Mouse (Mus musculus): Measurements from ENCODE around the gene Gsta2. TPM values are rescaled to one million over a fixed set of nuclear protein-coding genes. Genes with fewer than 3 reads are reported as not detected.

The Gsta2 gene
- polyA plus RNA-seq (2012) = not detected in 2 replicates

DNA sequence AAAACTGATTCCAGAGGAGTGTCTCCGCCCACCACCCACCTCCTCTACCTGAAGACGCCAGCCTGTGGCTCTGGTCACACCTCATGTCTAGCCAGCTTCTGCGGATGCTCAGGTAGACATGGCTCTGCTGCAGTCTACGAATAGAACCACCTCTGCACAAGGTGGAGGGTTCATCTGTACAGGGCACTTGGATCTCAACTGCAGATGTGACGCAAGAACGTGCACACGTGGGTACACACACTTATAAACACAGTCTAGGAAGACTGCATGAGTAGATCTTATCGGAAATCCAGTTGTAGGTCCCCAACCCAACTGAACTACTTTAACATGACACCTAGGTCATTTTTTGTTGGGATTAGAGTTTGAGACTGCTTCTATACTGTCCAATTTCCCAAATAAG lies at the start of gene Gsta2:
Gene Gsta2 (minus strand): TSS at position 178 of the 400 bp plus-strand sequence.
- Histone ChIP-seq H3K9me3 (ENCODE audit: control insufficient read depth, low read length) (no peaks in the 10 kb centered on the region), H3K4me1 (ENCODE audit: control insufficient read depth) (no peaks in the 10 kb centered on the region), H3K36me3 (ENCODE audit: control insufficient read depth) (no peaks in the 10 kb centered on the region), H3K27me3 (ENCODE audit: control insufficient read depth) (no peaks in the 10 kb centered on the region), H3K4me3 (replicated peaks) (no peak within 1 kb of the TSS)
- TF ChIP-seq TAL1 (IDR thresholded peaks at IDR 0.05; ENCODE audit: low read length) = no peak
- TF ChIP-seq GATA1 (IDR thresholded peaks at IDR 0.05; ENCODE audit: low read length) = no peak

- Histone ChIP-seq H3K4me1 (ENCODE audit: control insufficient read depth) (no peaks in the 10 kb centered on the region), H3K36me3 (ENCODE audit: control insufficient read depth) (no peaks in the 10 kb centered on the region), H3K9me3 (ENCODE audit: control insufficient read depth, low read length) (no peaks in the 10 kb centered on the region), H3K4me3 (replicated peaks) (no peak overlapping the region), H3K27me3 (ENCODE audit: control insufficient read depth) (peaks cover 23% of the 10 kb centered on the region)
- TF ChIP-seq TAL1 (IDR thresholded peaks at IDR 0.05; ENCODE audit: low read length) (no peak), GATA1 (IDR thresholded peaks at IDR 0.05; ENCODE audit: low read length) (no peak)
These were observed 46.0 kb upstream of the Gsta2 start for GRCm38 (mm10) chr9:78401596-78401995.

- TF ChIP-seq TAL1 (IDR thresholded peaks at IDR 0.05; ENCODE audit: low read length) = no peak
- no peak for TF ChIP-seq GATA1 (IDR thresholded peaks at IDR 0.05; ENCODE audit: low read length)
- Histone ChIP-seq H3K4me3 (replicated peaks) (no peak overlapping the region), H3K36me3 (ENCODE audit: control insufficient read depth) (no peaks in the 10 kb centered on the region), H3K9me3 (ENCODE audit: control insufficient read depth, low read length) (peaks cover 7% of the 10 kb centered on the region), H3K4me1 (ENCODE audit: control insufficient read depth) (peaks cover 4% of the 10 kb centered on the region; the same call in 1 of the 2 replicates), H3K27me3 (ENCODE audit: control insufficient read depth) (peaks cover 34% of the 10 kb centered on the region)
These were observed 45.0 kb upstream of the Gsta2 start for GRCm38 (mm10) chr9:78400570-78400969.

DNA sequence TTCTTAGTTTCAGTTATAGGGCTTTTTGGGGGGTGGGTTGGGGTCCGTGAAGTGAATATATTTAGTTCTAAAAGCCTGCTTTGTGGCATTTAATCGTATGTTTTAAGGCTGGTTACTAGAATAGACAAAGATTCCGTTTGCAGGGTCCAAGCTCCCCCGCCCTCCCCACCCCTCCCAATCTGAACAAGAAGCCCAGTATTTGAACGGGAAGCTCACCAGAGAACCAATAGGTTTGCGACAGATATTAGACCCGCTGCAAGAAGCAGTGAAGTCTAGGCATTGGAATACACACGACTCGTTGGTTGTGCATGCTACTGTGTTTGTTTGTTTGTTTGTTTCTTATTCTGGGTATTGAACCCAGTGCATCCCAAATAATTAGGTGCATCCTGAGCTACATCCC lies 40.9 kb upstream of the Gsta2 start:
- TF ChIP-seq GATA1 (IDR thresholded peaks at IDR 0.05; ENCODE audit: low read length) (no peak), TAL1 (IDR thresholded peaks at IDR 0.05; ENCODE audit: low read length) (no peak)
- Histone ChIP-seq H3K36me3 (ENCODE audit: control insufficient read depth) (no peaks in the 10 kb centered on the region), H3K4me1 (ENCODE audit: control insufficient read depth) (peaks cover 6% of the 10 kb centered on the region; the same call in 1 of the 2 replicates), H3K27me3 (ENCODE audit: control insufficient read depth) (peaks cover 50% of the 10 kb centered on the region), H3K9me3 (ENCODE audit: control insufficient read depth, low read length) (peaks cover 12% of the 10 kb centered on the region), H3K4me3 (replicated peaks) (no peak overlapping the region)

- Histone ChIP-seq H3K9me3 (ENCODE audit: control insufficient read depth, low read length) (peaks cover 12% of the 10 kb centered on the region), H3K27me3 (ENCODE audit: control insufficient read depth) (peaks cover 50% of the 10 kb centered on the region), H3K4me1 (ENCODE audit: control insufficient read depth) (peaks cover 6% of the 10 kb centered on the region; the same call in 1 of the 2 replicates), H3K36me3 (ENCODE audit: control insufficient read depth) (no peaks in the 10 kb centered on the region), H3K4me3 (replicated peaks) (no peak within 1 kb of the TSS)
- TF ChIP-seq TAL1 (IDR thresholded peaks at IDR 0.05; ENCODE audit: low read length) (no peak), GATA1 (IDR thresholded peaks at IDR 0.05; ENCODE audit: low read length) (no peak)
These were observed 40.2 kb upstream of the Gsta2 start, which contains the start of gene Ddx43 for GRCm38 (mm10) chr9:78395630-78396351. Ddx43 (plus strand) TSS chr9:78395777.

- H3K27me3 ChIP-seq (ENCODE audit: control insufficient read depth) = peaks cover 50% of the 10 kb centered on the region
- no peak overlapping the region for H3K4me3 ChIP-seq (replicated peaks)
These were observed 39.6 kb upstream of the Gsta2 start for GRCm38 (mm10) chr9:78395244-78395629.

GRCm38 (mm10) chr9:78394602-78395001 lies 39.0 kb upstream of the Gsta2 start:
- Histone ChIP-seq H3K27me3 (ENCODE audit: control insufficient read depth) (peaks cover 50% of the 10 kb centered on the region), H3K36me3 (ENCODE audit: control insufficient read depth) (no peaks in the 10 kb centered on the region), H3K4me1 (ENCODE audit: control insufficient read depth) (peaks cover 6% of the 10 kb centered on the region; the same call in 1 of the 2 replicates), H3K9me3 (ENCODE audit: control insufficient read depth, low read length) (peaks cover 12% of the 10 kb centered on the region), H3K4me3 (replicated peaks) (no peak overlapping the region)
- TF ChIP-seq GATA1 (IDR thresholded peaks at IDR 0.05; ENCODE audit: low read length) = no peak
- no peak for TF ChIP-seq TAL1 (IDR thresholded peaks at IDR 0.05; ENCODE audit: low read length)

More at GRCm38 (mm10) chr9:78395244-78395629, 39.6 kb upstream of the Gsta2 start:
- TF ChIP-seq GATA1 (IDR thresholded peaks at IDR 0.05; ENCODE audit: low read length) = no peak
- no peak for TF ChIP-seq TAL1 (IDR thresholded peaks at IDR 0.05; ENCODE audit: low read length)
- Histone ChIP-seq H3K9me3 (ENCODE audit: control insufficient read depth, low read length) (peaks cover 12% of the 10 kb centered on the region), H3K4me1 (ENCODE audit: control insufficient read depth) (peaks cover 6% of the 10 kb centered on the region; the same call in 1 of the 2 replicates), H3K36me3 (ENCODE audit: control insufficient read depth) (no peaks in the 10 kb centered on the region)

GRCm38 (mm10) chr9:78393741-78394140 lies 38.2 kb upstream of the Gsta2 start:
- H3K27me3 ChIP-seq (ENCODE audit: control insufficient read depth) = peaks cover 44% of the 10 kb centered on the region
- no peak overlapping the region for H3K4me3 ChIP-seq (replicated peaks)
- peaks cover 12% of the 10 kb centered on the region for H3K9me3 ChIP-seq (ENCODE audit: control insufficient read depth, low read length)
- TF ChIP-seq GATA1 (IDR thresholded peaks at IDR 0.05; ENCODE audit: low read length) = no peak
- no peak for TF ChIP-seq TAL1 (IDR thresholded peaks at IDR 0.05; ENCODE audit: low read length)
- peaks cover 6% of the 10 kb centered on the region; the same call in 1 of the 2 replicates for H3K4me1 ChIP-seq (ENCODE audit: control insufficient read depth)
- no peaks in the 10 kb centered on the region for H3K36me3 ChIP-seq (ENCODE audit: control insufficient read depth)

GRCm38 (mm10) chr9:78389981-78390380 lies 34.4 kb upstream of the Gsta2 start:
- H3K4me1 ChIP-seq (ENCODE audit: control insufficient read depth) = no peaks in the 10 kb centered on the region
- peaks cover 10% of the 10 kb centered on the region for H3K27me3 ChIP-seq (ENCODE audit: control insufficient read depth)
- H3K36me3 ChIP-seq (ENCODE audit: control insufficient read depth) = no peaks in the 10 kb centered on the region
- no peaks in the 10 kb centered on the region for H3K9me3 ChIP-seq (ENCODE audit: control insufficient read depth, low read length)
- no peak overlapping the region for H3K4me3 ChIP-seq (replicated peaks)
- TF ChIP-seq GATA1 (IDR thresholded peaks at IDR 0.05; ENCODE audit: low read length) (no peak), TAL1 (IDR thresholded peaks at IDR 0.05; ENCODE audit: low read length) (no peak)

Measured in erythroblast, embryonic 14.5 days (primary cell).